Mouse (Mus musculus): ENCODE measurements at regions not wholly inside any gene's neighbourhood (a gene's known extent, or its start where the extent isn't known, plus 50 kb on each side); places are given as distances from the start of the nearest gene placed in this dataset.

GRCm38 (mm10) chr3:115799326-115799725, 84.5 kb upstream of the S1pr1 start:
- TF ChIP-seq CTCF (IDR thresholded peaks at IDR 0.05; ENCODE audit: borderline replicate concordance, insufficient read depth, low read length) (no peak), POLR2A (IDR thresholded peaks at IDR 0.05; ENCODE audit: low read depth, low read length) (no peak)
